ENCODE assay signal across 9 mouse cellular contexts in the genomic region with DNA sequence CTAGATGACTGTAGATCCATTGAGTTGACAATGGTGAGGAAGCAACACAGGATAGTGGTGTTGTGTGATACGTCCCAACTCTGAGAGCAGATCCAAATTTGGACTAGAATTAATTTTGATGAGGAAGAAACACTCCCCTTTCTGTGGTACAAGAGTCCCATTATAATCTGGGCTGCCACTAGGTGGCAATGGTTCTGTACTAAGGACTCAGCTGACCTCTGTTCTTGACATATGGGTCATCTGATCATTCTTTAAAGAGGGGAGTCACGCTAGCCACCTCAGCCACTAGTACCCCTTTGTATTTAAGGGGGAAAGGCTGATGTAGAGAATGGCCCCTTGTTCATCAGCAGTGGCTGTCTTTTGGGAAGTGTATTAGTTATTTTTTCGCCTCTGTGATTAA. TPM values are rescaled to one million over a fixed set of nuclear protein-coding genes. Genes with fewer than 3 reads are reported as not detected.
DNase-seq lines count a peak whose midpoint lies in the region; ATAC-seq and TF ChIP-seq lines count a peak whose summit lies in the region.
"Had no signal": no experiment of that assay in that cellular context is flagged by ENCODE, and none has a peak within 500 bp of the region (broad histone marks: within the 10 kb centered on the region; RNA-seq: fewer than 3 reads in every experiment).

No protein-coding gene starts in this region.

- no peak overlapping the region for H3K4me3 ChIP-seq in gastrocnemius, adult 2 months
- H3K4me3 ChIP-seq in bone marrow macrophage, adult 2 months (ENCODE audit: insufficient read depth, low read length) = peak overlapping the region; percentile 11
- H3K4me3 ChIP-seq: limb, embryonic 13.5 days had no signal

- no peak for TF ChIP-seq POLR2A in bone marrow macrophage, adult 2 months (IDR thresholded peaks at IDR 0.05; ENCODE audit: borderline replicate concordance, low read depth, low read length)

- H3K27ac ChIP-seq in gastrocnemius, adult 2 months = peak overlapping the region; percentile 77
- H3K27ac ChIP-seq in bone marrow macrophage, adult 2 months (ENCODE audit: insufficient read depth, low read depth, low read length) = peak overlapping the region; percentile 96
- H3K27ac ChIP-seq: limb, embryonic 13.5 days had no signal

- intact Hi-C loops in gastrocnemius, adult 2 months (cut with DNase I) = no loop called here

- H3K4me1 ChIP-seq in bone marrow macrophage, adult 2 months (ENCODE audit: control insufficient read depth, insufficient read depth, low read length) = peaks cover 18% of the 10 kb centered on the region

- TF ChIP-seq CTCF in gastrocnemius, adult 2 months (IDR thresholded peaks at IDR 0.05) = peak; percentile 45
- TF ChIP-seq CTCF in bone marrow macrophage, adult 2 months (IDR thresholded peaks at IDR 0.05; ENCODE audit: low read depth, low read length) = no peak

- DNase-seq in gastrocnemius, adult 2 months = peak; percentile 30
- no peak for DNase-seq in gastrocnemius, postnatal 25 days
- DNase-seq in A20 (ENCODE audit: low read depth, low spot score) = peak; percentile 78
- peak; percentile 74 for DNase-seq in induced T-regulatory cell, adult 2 months (ENCODE audit: low read depth)
- no peak for DNase-seq in right cerebral cortex, adult 18-20 months
- DNase-seq in frontal cortex, postnatal 10 days (ENCODE audit: low spot score in 2 of 2) = no peak

- peak; percentile 68 for ATAC-seq in megakaryocyte-erythroid progenitor cell, adult 5-6 weeks (replicated peaks; ENCODE audit: low FRiP score, low TSS enrichment, poor library complexity, severe bottlenecking)

RNA-seq across cellular contexts. Expression of a gene that starts 10.7 kb away (rescaled TPM):
- total RNA-seq in gastrocnemius, adult 2 months (2021) = 1 to 10 TPM; 1.9 to 2.2 TPM
- 1 to 10 TPM; 2.1 to 3.2 TPM for total RNA-seq in gastrocnemius, postnatal 25 days (2021)
- 5.6 and 7.5 TPM in 2 replicates for polyA plus RNA-seq in bone marrow macrophage, adult 2 months (2012; ENCODE audit: insufficient read depth, insufficient read length, missing spikeins)
- 1.5 and 3.0 TPM in 2 replicates for total RNA-seq in megakaryocyte-erythroid progenitor cell, adult 5-6 weeks (2014; fragmentation: Nextera tagmentation)
- total RNA-seq in megakaryocyte-erythroid progenitor cell, adult 5-6 weeks (2017) = 1.4 and 3.3 TPM in 2 replicates

RNA-seq across cellular contexts. Expression of a gene that starts 57.3 kb away (rescaled TPM):
- 1 to 10 TPM; 2.3 to 2.8 TPM for total RNA-seq in gastrocnemius, adult 2 months (2021)
- 1 to 10 TPM; 1.9 to 3.0 TPM for total RNA-seq in gastrocnemius, postnatal 25 days (2021)
- 4.1 and 9.7 TPM in 2 replicates for polyA plus RNA-seq in bone marrow macrophage, adult 2 months (2012; ENCODE audit: insufficient read depth, insufficient read length, missing spikeins)
- total RNA-seq in megakaryocyte-erythroid progenitor cell, adult 5-6 weeks (2014; fragmentation: Nextera tagmentation) = not detected in 2 replicates
- not detected in 2 replicates for total RNA-seq in megakaryocyte-erythroid progenitor cell, adult 5-6 weeks (2017)

Comparison
In these comparisons a context has a peak if more than half of its experiments do, and no peak if none do; other contexts are left out.
1. DNase-seq: peak in gastrocnemius, adult 2 months (single experiment), A20 (single experiment) and induced T-regulatory cell, adult 2 months (single experiment); none in gastrocnemius, postnatal 25 days (single experiment), right cerebral cortex, adult 18-20 months (single experiment) and frontal cortex, postnatal 10 days (0 of 2).